Mouse (Mus musculus): ENCODE measurements around the gene Nexn. TPM values are rescaled to one million over a fixed set of nuclear protein-coding genes. Genes with fewer than 3 reads are reported as not detected.
"Not testable (repeated sequence)": the region's sequence is repeated elsewhere in the genome, so short reads cannot be mapped to it uniquely, and the experiment has no call there.

The Nexn gene
- total RNA-seq, 1 experiment from 2014 or later: 7.6 TPM

DNA sequence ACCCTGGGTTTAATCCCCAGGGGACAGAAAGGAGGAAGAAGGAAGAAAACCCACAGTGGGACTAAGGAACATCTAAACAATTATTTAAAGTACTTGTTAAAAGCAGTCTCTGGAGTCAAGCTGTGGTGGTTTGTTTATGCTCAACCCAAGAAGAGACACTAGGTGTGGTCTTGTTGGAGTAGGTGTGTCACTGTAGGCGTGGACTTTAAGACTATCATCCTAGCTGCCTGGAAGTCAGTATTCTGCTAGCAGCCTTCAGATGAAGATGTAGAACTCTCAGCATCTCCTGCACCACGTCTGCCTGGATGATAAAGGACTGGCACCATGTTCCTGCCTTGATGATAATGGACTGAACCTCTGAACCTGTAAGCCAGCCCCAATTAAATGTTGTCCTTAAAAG is 68.9 kb downstream of the Nexn start:
- not testable (repeated sequence) for DNase-seq

DNA sequence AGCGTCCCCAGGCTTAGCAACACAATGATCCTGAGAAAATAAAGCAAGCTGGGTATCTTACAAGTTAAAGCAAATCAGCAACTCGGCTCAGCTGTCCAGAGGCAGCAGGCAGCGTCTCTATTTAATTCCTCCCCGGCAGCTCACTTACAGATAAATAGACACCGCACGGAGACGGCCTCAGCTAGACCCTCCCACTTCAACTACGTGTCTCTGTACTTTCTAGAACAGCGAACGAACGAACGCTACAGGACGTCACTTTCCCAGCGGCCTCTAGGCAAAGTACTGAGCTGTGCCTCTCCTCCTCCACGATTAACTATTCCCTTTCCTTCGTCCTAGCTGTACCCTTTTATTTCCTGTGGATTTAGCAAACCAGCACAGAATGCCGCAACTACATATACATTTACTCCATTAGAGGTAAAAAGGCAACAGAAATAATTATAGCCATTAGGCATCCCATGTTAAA is 72.5 kb downstream of the Nexn start:
- peak; percentile 92 for DNase-seq

DNA sequence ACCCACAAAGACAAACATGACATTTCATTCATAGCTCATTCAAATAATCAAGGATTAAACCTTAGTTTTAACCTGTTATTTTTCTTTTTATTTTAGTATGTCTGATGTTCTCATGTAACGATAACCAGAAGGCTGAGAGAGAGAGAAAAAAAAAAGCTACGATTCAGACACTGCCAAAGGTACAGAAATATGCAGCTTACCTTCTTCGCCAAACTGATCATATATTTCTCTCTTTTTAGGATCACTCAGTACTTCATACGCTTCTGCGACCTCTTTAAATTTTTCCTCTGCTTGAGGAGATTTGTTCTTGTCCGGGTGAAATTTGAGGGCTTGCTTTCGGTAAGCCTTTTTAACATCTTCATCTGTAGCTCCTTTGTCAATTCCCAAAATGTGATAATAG is 73.0 kb downstream of the Nexn start:
- no peak for DNase-seq

DNA sequence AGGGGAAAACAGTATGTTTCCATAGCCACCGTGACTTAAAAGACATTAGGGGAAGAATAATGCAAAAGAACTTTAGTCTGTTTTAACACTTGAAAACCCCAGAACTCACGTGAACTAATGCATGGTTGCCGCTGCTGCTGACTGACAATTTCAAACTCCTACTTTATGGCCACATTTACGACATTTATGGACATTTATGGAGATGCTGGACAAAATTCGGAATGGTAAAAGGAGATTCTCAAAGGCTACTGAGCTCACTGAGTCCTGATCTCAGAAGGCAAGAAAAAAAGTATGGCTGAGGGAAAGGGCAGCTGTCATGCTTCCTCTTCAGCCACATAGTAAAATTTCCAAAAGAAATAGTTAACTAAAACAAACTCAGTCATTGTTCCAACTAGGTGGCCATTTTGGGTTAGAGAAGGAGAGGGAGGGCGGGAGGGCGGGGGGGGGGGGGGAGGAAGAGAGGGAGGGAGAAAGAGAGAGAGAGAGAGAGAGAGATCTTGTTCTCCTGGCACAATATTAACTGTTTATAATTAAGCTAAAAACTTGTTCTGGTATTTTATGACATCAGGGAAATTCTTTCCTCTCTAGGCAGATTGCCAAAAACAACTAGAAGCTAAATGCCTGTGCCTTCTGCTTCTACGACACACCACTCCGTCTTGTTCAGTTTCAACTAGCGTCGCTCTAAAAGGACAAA is 73.8 kb downstream of the Nexn start:
- no peak for DNase-seq

DNA sequence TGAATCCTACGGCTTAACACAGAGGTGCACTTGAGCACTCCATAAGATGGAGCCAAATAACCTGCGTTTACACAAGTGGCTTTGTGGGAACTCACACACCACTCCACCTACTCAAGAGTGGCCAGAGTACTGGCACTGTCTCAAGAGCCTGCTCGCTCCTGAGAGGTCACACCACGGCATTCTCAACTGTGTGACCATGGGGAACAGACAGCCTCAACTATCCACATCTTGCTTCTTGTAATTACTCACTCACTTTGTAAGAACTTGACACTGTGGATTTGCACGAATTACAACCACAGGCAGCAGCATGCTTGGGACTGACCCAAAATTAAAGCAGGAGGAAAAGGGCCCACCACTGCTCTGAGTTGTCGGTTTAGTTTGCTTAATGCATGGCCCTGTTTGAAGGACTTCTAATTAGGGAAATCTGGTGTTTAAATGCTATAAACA is 74.3 kb downstream of the Nexn start:
- peak; percentile 53 for DNase-seq

DNA sequence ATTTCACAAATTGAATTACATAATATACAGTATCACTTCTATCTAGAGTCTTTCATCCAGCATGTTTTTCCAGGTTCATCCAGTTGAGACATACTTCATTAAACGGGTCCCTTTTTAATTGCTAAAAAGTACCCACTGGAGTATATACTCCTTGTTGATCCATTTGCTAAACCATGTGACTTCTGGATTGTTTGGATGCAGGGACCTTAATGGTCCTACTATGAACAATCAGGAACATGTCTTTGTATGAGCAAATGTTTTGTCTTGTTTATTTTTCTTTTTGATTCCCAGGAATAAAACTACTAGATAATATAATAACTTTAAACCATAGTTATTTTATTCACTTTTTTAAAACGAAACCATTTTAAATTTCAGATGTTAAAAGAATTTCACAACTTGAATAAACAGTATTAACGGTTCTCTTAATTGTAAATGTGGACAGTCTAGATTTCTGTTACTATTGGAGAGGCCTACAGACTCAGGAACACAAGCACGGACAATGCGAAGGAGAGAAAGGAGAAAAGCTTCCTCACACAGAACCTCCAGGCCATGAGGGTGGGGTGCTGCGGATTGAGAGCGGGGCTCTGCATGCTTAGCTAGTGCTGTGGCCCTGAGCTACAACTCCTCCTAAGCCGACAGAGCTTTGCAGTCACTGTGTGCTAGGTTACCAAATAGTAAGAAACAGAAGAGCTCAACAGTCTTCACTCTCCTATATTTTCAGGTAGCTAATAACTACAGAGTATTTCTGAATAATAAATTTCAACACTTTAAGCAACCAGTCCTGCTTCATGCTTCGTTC is 75.3 kb downstream of the Nexn start:
- no peak for DNase-seq

DNA sequence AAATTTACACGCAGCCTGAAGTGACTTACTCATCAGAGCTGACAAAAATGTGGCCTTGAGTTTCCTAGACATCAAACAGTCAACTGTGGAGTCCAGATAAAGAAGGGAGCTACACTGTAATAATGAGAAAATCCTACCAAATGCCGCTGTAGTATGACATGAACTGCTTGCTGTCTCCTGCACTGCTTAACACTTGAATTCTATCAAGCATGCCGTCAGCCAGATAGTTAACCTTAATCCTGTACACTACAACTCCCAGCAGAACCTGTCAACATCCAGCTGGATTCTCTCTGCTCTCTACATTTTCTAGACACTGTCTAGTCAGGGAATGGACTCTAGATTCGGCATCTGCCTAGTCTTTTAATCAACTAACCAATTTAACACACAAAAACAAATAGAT is 76.8 kb downstream of the Nexn start:
- DNase-seq: no peak

Other genes with a start within 250 kb of the Nexn start
- gene Gipc2, start 100.1 kb downstream of the Nexn start, total RNA-seq (2021): 0.96 and 2.8 TPM in 2 replicates
- 38.6 and 45.2 TPM in 2 replicates for gene Dnajb4, start 56.0 kb downstream of the Nexn start, total RNA-seq (2021)
- 149 and 160 TPM in 2 replicates for gene Fubp1, start 55.9 kb downstream of the Nexn start, total RNA-seq (2021)
- 9.3 and 11.5 TPM in 2 replicates for gene Miga1, start 74.1 kb upstream of the Nexn start, total RNA-seq (2021)
- 73.5 and 83.9 TPM in 2 replicates for gene Usp33, start 80.1 kb upstream of the Nexn start, total RNA-seq (2021)
- 32.8 and 37.5 TPM in 2 replicates for gene Zzz3, start 129.1 kb upstream of the Nexn start, total RNA-seq (2021)